Mouse (Mus musculus) liver, embryonic 16.5 days (tissue): Measurements from ENCODE around the gene Stx5a. TPM values are rescaled to one million over a fixed set of nuclear protein-coding genes. Genes with fewer than 3 reads are reported as not detected.
A peak's percentile ranks its signal among the peaks of the same experiment; 100 is the strongest.

Source experiments
- ATAC-seq: fragments of 200-750 bp; cut with Nextera tagmentation; 2 replicates; pipeline ENCODE4 v1.8.0; 2017; ENCODE audit warnings: low read depth, mild to moderate bottlenecking, moderate number of reproducible peaks, moderate library complexity
- H3K27ac ChIP-seq: fragments of 300-500 bp; sonication (generic); 2 replicates; pipeline ENCODE4 v1.5.1; 2014; ENCODE audit warnings: mild to moderate bottlenecking, low read length
- H3K27me3 ChIP-seq: fragments of 300-500 bp; sonication (generic); 2 replicates; pipeline ENCODE4 v1.6.1; 2014; ENCODE audit warnings: low read depth, low read length, mixed read lengths; ENCODE audit not compliant: control insufficient read depth, insufficient read depth
- H3K36me3 ChIP-seq: fragments of 300-500 bp; sonication (generic); 2 replicates; pipeline ENCODE4 v1.6.1; 2014; ENCODE audit warnings: mild to moderate bottlenecking; ENCODE audit not compliant: control insufficient read depth, insufficient read depth
- H3K4me1 ChIP-seq: fragments of 300-500 bp; sonication (generic); 2 replicates; pipeline ENCODE4 v1.6.1; 2014; ENCODE audit warnings: low read depth, low read length, mixed read lengths; ENCODE audit not compliant: control insufficient read depth
- H3K4me2 ChIP-seq: fragments of 300-500 bp; sonication (generic); 2 replicates; pipeline ENCODE4 v1.6.1; 2014; ENCODE audit warnings: low read depth, low read length, mixed read lengths
- H3K4me3 ChIP-seq: fragments of 300-500 bp; sonication (generic); 2 replicates; pipeline ENCODE4 v1.5.1; 2014; ENCODE audit warnings: low read depth, mild to moderate bottlenecking, low read length
- H3K9ac ChIP-seq: fragments of 300-500 bp; sonication (generic); 2 replicates; pipeline ENCODE4 v1.6.1; 2014; ENCODE audit warnings: low read depth, low read length
- H3K9me3 ChIP-seq: fragments of 300-500 bp; sonication (generic); replicated peaks from 2 replicates; pipeline ENCODE4 v1.6.1; 2016; ENCODE audit warnings: low read length; ENCODE audit not compliant: control insufficient read depth
- WGBS: fragments of 180-500 bp; shearing (Covaris S2); extraction: QIAGEN DNeasy Blood & Tissue Kit; methylation state at CpG from one replicate; pipeline ENCODE4 v1.1.7; 2014; ENCODE audit not compliant: insufficient replicate concordance; 5-methylcytosine and 5-hydroxymethylcytosine counted together
- polyA plus RNA-seq: library from polyadenylated mRNA; unstranded; fragments of >200 nt; fragmentation: Nextera tagmentation; extraction: Ambion mirVana; gene quantifications from 2 replicates; pipeline ENCODE4 v1.2.1, GENCODE M21; 2015

Gene Stx5a
- polyA plus RNA-seq, 1 experiment from 2014 or later: 59.8 TPM

- H3K9ac ChIP-seq: peak overlapping the region; percentile 98
- H3K4me2 ChIP-seq: peak overlapping the region; percentile 96
- peak overlapping the region; percentile 100 for H3K27ac ChIP-seq
- peak overlapping the region; percentile 81 for H3K4me3 ChIP-seq
- peak; percentile 36 for ATAC-seq
- no peaks in the 10 kb centered on the region for H3K9me3 ChIP-seq
- 21% methylated on average over 5 of the region's 5 CpGs for WGBS
- peaks cover 22% of the 10 kb centered on the region for H3K36me3 ChIP-seq
- no peaks in the 10 kb centered on the region for H3K27me3 ChIP-seq
- peaks cover 40% of the 10 kb centered on the region for H3K4me1 ChIP-seq
These were observed 31.8 kb downstream of the Stx5a start for GRCm38 (mm10) chr19:8772996-8773395.

GRCm38 (mm10) chr19:8773409-8773808, 32.2 kb downstream of the Stx5a start:
- peak overlapping the region; percentile 100 for H3K27ac ChIP-seq
- peak overlapping the region; percentile 98 for H3K9ac ChIP-seq
- H3K27me3 ChIP-seq: no peaks in the 10 kb centered on the region
- ATAC-seq: no peak
- H3K4me1 ChIP-seq: peaks cover 40% of the 10 kb centered on the region
- 19% methylated on average over 6 of the region's 6 CpGs for WGBS
- H3K9me3 ChIP-seq: no peaks in the 10 kb centered on the region
- peak overlapping the region; percentile 96 for H3K4me2 ChIP-seq
- peaks cover 19% of the 10 kb centered on the region for H3K36me3 ChIP-seq
- peak overlapping the region; percentile 81 for H3K4me3 ChIP-seq

- Histone ChIP-seq H3K27me3 (no peaks in the 10 kb centered on the region), H3K4me2 (peak within 1 kb of the TSS; percentile 96), H3K27ac (peak within 1 kb of the TSS; percentile 100), H3K36me3 (peaks cover 13% of the 10 kb centered on the region), H3K4me3 (peak within 1 kb of the TSS; percentile 81), H3K4me1 (peaks cover 40% of the 10 kb centered on the region), H3K9me3 (no peaks in the 10 kb centered on the region), H3K9ac (peak within 1 kb of the TSS; percentile 98)
- ATAC-seq: peak; percentile 89
- 0% methylated on average over 61 of the region's 68 CpGs for WGBS
These were observed 33.0 kb downstream of the Stx5a start, which contains the start of gene Tmem179b for GRCm38 (mm10) chr19:8774086-8774835. TSS of gene Tmem179b (minus strand) at chr19:8774467.

- H3K27me3 ChIP-seq: no peaks in the 10 kb centered on the region
- 3% methylated on average over 20 of the region's 20 CpGs for WGBS
- H3K9ac ChIP-seq: peak overlapping the region; percentile 98
- H3K4me2 ChIP-seq: peak overlapping the region; percentile 96
- peaks cover 40% of the 10 kb centered on the region for H3K4me1 ChIP-seq
- peaks cover 7% of the 10 kb centered on the region for H3K36me3 ChIP-seq
- H3K27ac ChIP-seq: peak overlapping the region; percentile 100
- no peak for ATAC-seq
- no peaks in the 10 kb centered on the region for H3K9me3 ChIP-seq
- peak overlapping the region; percentile 81 for H3K4me3 ChIP-seq
These were observed 33.8 kb downstream of the Stx5a start for GRCm38 (mm10) chr19:8774951-8775421.

DNA sequence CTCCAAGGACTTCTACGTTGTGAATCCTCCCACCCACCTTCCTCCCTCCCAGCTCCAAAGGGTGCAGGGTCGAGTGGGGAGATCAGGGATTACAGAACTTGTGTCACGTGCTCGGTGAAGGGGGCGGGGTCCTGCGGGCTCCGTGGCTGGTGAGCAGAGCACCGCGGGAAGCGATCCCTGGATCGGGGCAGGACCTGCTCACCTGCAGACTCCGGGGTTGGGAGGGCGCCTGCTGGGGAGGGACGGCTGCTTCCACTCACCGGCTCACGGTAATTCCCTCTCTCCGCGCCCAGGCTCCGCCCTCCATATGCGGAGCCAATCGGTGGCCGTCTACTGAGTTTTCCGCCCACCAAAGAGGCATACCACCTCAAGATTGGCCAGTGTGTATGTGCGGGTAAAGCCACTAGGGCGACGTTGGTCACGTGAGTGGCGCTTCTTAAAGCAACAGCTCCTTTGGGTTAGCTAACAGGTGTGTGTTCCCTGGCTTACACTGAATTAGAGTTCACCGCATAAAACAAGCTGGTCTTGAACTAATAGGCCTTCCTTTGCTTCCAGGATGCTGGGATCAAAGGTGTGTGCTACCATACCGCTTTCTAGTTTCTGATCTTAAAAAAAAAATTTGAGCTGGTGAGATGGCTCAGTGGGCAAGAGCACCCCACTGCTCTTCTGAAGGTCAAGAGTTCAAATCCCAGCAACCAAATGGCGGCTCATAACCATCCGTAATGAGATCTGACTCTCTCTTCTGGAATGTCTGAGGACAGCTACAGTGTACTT, 45.0 kb downstream of the Stx5a start, which contains the start of gene Taf6l:
Taf6l (minus strand) TSS at position 410 of the 774 bp plus-strand sequence.
- H3K4me1 ChIP-seq: peaks cover 15% of the 10 kb centered on the region
- under 1% methylated on average over 32 of the region's 32 CpGs for WGBS
- peak; percentile 99 for ATAC-seq

GRCm38 (mm10) chr19:8788521-8788920, 47.3 kb downstream of the Stx5a start:
- no peak overlapping the region for H3K27ac ChIP-seq
- H3K36me3 ChIP-seq: peaks cover 10% of the 10 kb centered on the region
- no peaks in the 10 kb centered on the region for H3K27me3 ChIP-seq
- H3K4me2 ChIP-seq: no peak overlapping the region
- no peak for ATAC-seq
- WGBS: 48% methylated on average over 3 of the region's 3 CpGs
- no peak overlapping the region for H3K4me3 ChIP-seq
- no peak overlapping the region for H3K9ac ChIP-seq
- no peaks in the 10 kb centered on the region for H3K9me3 ChIP-seq
- H3K4me1 ChIP-seq: peaks cover 15% of the 10 kb centered on the region

More for the DNA sequence above, 45.0 kb downstream of the Stx5a start, which contains the start of gene Taf6l:
- Histone ChIP-seq H3K36me3 (peaks cover 15% of the 10 kb centered on the region), H3K27me3 (no peaks in the 10 kb centered on the region), H3K4me2 (peak within 1 kb of the TSS; percentile 89), H3K9ac (peak within 1 kb of the TSS; percentile 78), H3K9me3 (no peaks in the 10 kb centered on the region), H3K27ac (peak within 1 kb of the TSS; percentile 79), H3K4me3 (peak within 1 kb of the TSS; percentile 82)

- Histone ChIP-seq H3K27ac (no peak overlapping the region), H3K36me3 (peaks cover 17% of the 10 kb centered on the region), H3K9me3 (no peaks in the 10 kb centered on the region), H3K4me3 (no peak overlapping the region), H3K4me2 (no peak overlapping the region), H3K27me3 (no peaks in the 10 kb centered on the region), H3K4me1 (peaks cover 15% of the 10 kb centered on the region), H3K9ac (no peak overlapping the region)
- WGBS: 71% methylated on average over 1 of the region's 1 CpGs
- no peak for ATAC-seq
These were observed 48.0 kb downstream of the Stx5a start for GRCm38 (mm10) chr19:8789171-8789570.

GRCm38 (mm10) chr19:8790171-8790570, 49.0 kb downstream of the Stx5a start:
- 60% methylated on average over 7 of the region's 7 CpGs for WGBS
- Histone ChIP-seq H3K27me3 (no peaks in the 10 kb centered on the region), H3K4me2 (no peak overlapping the region), H3K4me3 (no peak overlapping the region), H3K36me3 (peaks cover 26% of the 10 kb centered on the region), H3K4me1 (peaks cover 11% of the 10 kb centered on the region), H3K9me3 (no peaks in the 10 kb centered on the region), H3K9ac (no peak overlapping the region), H3K27ac (no peak overlapping the region)
- ATAC-seq: no peak
